ENCODE assay signal across 11 mouse cellular contexts in genomic region chr13:37856537-37856936, GRCm38 (mm10).
A peak's percentile ranks its signal among the peaks of the same experiment; 100 is the strongest.
DNase-seq lines count a peak whose midpoint lies in the region; ATAC-seq lines count a peak whose summit lies in the region.
"Had no signal": no experiment of that assay in that cellular context is flagged by ENCODE, and none has a peak within 500 bp of the region (broad histone marks: within the 10 kb centered on the region; RNA-seq: fewer than 3 reads in every experiment).

No protein-coding gene starts in this region.

- no peaks in the 10 kb centered on the region for H3K27me3 ChIP-seq in heart, embryonic 10.5 days (ENCODE audit: insufficient read depth, poor library complexity, severe bottlenecking)
- no peaks in the 10 kb centered on the region for H3K27me3 ChIP-seq in limb, embryonic 12.5 days
- H3K27me3 ChIP-seq in limb, embryonic 10.5 days (ENCODE audit: low read depth, poor library complexity, severe bottlenecking), result no peaks in the 10 kb centered on the region
- peaks cover 2% of the 10 kb centered on the region; the same call in 1 of the 2 replicates for H3K27me3 ChIP-seq in hindbrain, embryonic 15.5 days

- H3K4me1 ChIP-seq in heart, embryonic 10.5 days, result peaks cover 73% of the 10 kb centered on the region
- H3K4me1 ChIP-seq in limb, embryonic 12.5 days (replicated peaks), result peaks cover 50% of the 10 kb centered on the region
- peaks cover 38% of the 10 kb centered on the region for H3K4me1 ChIP-seq in limb, embryonic 10.5 days
- peaks cover 28% of the 10 kb centered on the region for H3K4me1 ChIP-seq in hindbrain, embryonic 15.5 days (replicated peaks)

- DNase-seq in heart, embryonic 10.5 days (ENCODE audit: low spot score), result no peak
- no peak for DNase-seq in heart, postnatal 4 days
- no peak for DNase-seq in limb, embryonic 10.5 days (ENCODE audit: low spot score)
- no peak for DNase-seq in urinary bladder, adult 18-20 months (ENCODE audit: low spot score in 2 of 2)
- DNase-seq in embryo, embryonic 9.5 days (ENCODE audit: extremely low spot score), result no peak
- DNase-seq: cerebellum, postnatal 14 days; lung, postnatal 10 days had no signal

- H3K9me3 ChIP-seq in heart, embryonic 10.5 days, result no peaks in the 10 kb centered on the region
- no peaks in the 10 kb centered on the region for H3K9me3 ChIP-seq in limb, embryonic 12.5 days
- no peaks in the 10 kb centered on the region for H3K9me3 ChIP-seq in limb, embryonic 10.5 days (replicated peaks)
- no peaks in the 10 kb centered on the region for H3K9me3 ChIP-seq in hindbrain, embryonic 15.5 days
- H3K9me3 ChIP-seq: forebrain, embryonic 13.5 days had no signal

- 0 out of 2 replicates have a peak overlapping the region, but pooled peaks have one; percentile 97 for H3K4me2 ChIP-seq in limb, embryonic 12.5 days
- H3K4me2 ChIP-seq in hindbrain, embryonic 15.5 days, result peak overlapping the region; percentile 88

- no peak overlapping the region for H3K9ac ChIP-seq in limb, embryonic 12.5 days (replicated peaks)
- H3K9ac ChIP-seq in hindbrain, embryonic 15.5 days, result no peak overlapping the region

- peak overlapping the region; percentile 70; the same call in 1 of the 2 replicates for H3K4me3 ChIP-seq in heart, embryonic 10.5 days
- H3K4me3 ChIP-seq in limb, embryonic 12.5 days (replicated peaks), result no peak overlapping the region
- no peak overlapping the region for H3K4me3 ChIP-seq in limb, embryonic 10.5 days
- H3K4me3 ChIP-seq in hindbrain, embryonic 15.5 days, result no peak overlapping the region

- no peaks in the 10 kb centered on the region for H3K36me3 ChIP-seq in heart, embryonic 10.5 days
- H3K36me3 ChIP-seq in limb, embryonic 12.5 days, result no peaks in the 10 kb centered on the region
- H3K36me3 ChIP-seq in limb, embryonic 10.5 days, result no peaks in the 10 kb centered on the region
- no peaks in the 10 kb centered on the region for H3K36me3 ChIP-seq in hindbrain, embryonic 15.5 days

- H3K27ac ChIP-seq in heart, embryonic 10.5 days, result peak overlapping the region; percentile 95; the same call in 1 of the 2 replicates
- H3K27ac ChIP-seq in limb, embryonic 12.5 days, result no peak overlapping the region
- H3K27ac ChIP-seq in limb, embryonic 10.5 days, result no peak overlapping the region
- no peak overlapping the region for H3K27ac ChIP-seq in hindbrain, embryonic 15.5 days (replicated peaks)
- H3K27ac ChIP-seq: forebrain, embryonic 13.5 days had no signal

- no peak for ATAC-seq in limb, embryonic 12.5 days (ENCODE audit: insufficient number of reproducible peaks, insufficient read depth, low FRiP score, low TSS enrichment, low read depth)
- ATAC-seq in hindbrain, embryonic 15.5 days (ENCODE audit: low FRiP score, low read depth), result no peak
- peak; percentile 42 for ATAC-seq in megakaryocyte-erythroid progenitor cell, adult 5-6 weeks (replicated peaks; ENCODE audit: low FRiP score, low TSS enrichment, poor library complexity, severe bottlenecking)

- 52% methylated on average over 2 of the region's 2 CpGs for WGBS in heart, embryonic 10.5 days
- 50% methylated on average over 2 of the region's 2 CpGs for WGBS in limb, embryonic 12.5 days
- 55% methylated on average over 2 of the region's 2 CpGs for WGBS in limb, embryonic 10.5 days
- 48% methylated on average over 2 of the region's 2 CpGs for WGBS in hindbrain, embryonic 15.5 days
